Mouse (Mus musculus): ENCODE measurements around the gene Ddx4.
"Not testable (repeated sequence)": the region's sequence is repeated elsewhere in the genome, so short reads cannot be mapped to it uniquely, and the experiment has no call there.

Gene Ddx4

GRCm38 (mm10) chr13:112636498-112636897 is 15.8 kb downstream of the Ddx4 start:
- no peak for DNase-seq (ENCODE audit: low spot score in 2 of 2)

DNA sequence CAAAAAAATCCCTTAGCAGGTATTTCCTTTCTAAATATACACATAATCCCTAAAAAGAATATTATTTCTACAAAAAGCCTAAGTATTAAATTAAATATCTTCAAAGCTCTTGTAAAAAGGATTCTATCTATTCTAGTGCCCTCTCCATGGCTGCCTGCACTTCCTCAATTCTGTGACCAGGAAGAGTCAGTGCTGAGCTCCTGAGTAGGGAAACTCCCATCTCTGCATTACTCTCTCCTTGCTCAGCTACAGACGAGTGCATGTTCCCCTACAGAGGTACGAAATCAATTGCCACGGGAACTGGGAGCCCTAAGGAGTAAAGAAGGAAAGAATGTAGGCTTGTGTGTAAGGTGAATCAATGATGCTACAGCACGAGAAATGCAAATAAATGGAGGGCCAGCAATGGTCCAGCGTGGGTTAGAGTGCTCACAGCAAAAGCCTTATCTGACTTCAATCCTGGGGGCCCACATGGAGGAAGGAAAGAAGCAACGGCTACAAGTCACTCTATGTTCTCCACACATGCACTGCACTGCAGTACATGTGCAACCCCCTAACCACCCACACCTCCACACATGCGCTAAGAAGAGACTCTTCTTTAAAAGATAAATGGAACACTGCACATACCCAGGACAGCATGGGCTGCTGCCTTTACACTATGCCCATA is 17.0 kb downstream of the Ddx4 start:
- DNase-seq (ENCODE audit: low spot score in 2 of 2) = no peak

GRCm38 (mm10) chr13:112625566-112625965 is 26.7 kb downstream of the Ddx4 start:
- no peak for DNase-seq (ENCODE audit: low spot score in 2 of 2)

- DNase-seq (ENCODE audit: low spot score in 2 of 2) = no peak
Measured at GRCm38 (mm10) chr13:112624622-112625021, 27.7 kb downstream of the Ddx4 start.

GRCm38 (mm10) chr13:112623656-112624055 is 28.6 kb downstream of the Ddx4 start:
- DNase-seq (ENCODE audit: low spot score in 2 of 2) = no peak

DNA sequence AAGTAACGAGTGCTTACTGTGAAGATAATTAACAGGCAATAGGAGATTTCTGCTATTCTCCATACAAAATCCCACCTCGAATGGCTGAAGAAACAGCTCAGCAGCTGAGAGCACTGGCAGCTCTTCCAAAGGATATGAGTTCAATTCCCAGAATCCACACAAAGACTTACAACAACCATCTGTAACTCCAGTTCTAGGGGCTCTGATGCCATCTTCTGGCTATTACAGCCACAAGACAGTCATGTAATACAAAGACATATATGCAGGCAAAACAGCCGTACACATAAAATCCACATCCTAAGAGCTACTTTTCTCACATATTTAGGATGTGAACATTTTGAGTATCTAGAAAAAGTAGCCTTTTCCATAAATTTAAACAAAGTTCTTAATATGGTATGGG is 30.7 kb downstream of the Ddx4 start:
- DNase-seq (ENCODE audit: low spot score in 2 of 2) = no peak

DNA sequence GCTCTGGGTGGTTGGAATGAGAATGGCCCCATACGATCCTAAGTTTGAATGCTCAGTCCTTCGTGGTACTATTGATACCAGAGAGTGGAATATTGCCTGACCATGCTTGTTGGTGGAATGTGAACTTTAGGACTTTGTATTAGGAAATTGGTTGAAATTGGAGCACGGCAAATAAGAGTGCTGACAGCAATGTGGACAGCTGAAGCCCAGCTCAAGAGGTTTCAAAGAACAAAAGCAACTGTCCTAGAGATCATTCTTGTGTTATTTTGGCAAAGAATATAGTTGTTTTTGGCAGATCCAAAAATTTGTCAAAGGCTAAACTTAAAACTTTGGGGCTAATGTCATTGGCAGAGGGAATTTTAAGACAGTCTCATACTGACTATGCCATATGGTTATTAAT is 43.7 kb downstream of the Ddx4 start:
- no peak for DNase-seq (ENCODE audit: low spot score in 2 of 2)

GRCm38 (mm10) chr13:112604411-112604810 is 47.9 kb downstream of the Ddx4 start:
- DNase-seq (ENCODE audit: low spot score in 2 of 2) = no peak

- DNase-seq (ENCODE audit: low spot score in 2 of 2) = no peak
Measured at GRCm38 (mm10) chr13:112603839-112604238, 48.4 kb downstream of the Ddx4 start.

DNA sequence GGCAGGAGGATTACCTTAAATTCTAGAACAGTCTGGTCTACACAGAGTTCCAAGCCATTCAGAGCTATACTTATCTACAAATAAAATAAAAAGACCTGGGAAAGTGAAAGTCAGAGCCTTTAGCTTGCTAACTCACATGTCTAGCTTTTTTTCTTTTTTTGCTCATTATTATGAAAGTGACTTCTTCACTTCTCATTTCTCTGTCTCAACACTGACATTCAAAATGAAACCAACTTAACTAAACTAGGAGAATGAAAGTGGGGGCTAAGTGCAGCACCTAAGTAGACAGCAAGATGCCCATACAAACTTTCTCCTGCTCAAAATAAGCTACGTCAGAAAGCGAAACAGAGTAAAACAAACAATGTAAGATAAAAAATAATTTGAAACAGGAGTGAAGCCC is 49.7 kb downstream of the Ddx4 start:
- no peak for DNase-seq (ENCODE audit: low spot score in 2 of 2)

- not testable (repeated sequence) for DNase-seq (ENCODE audit: low spot score in 2 of 2)
Measured at GRCm38 (mm10) chr13:112594260-112594659, 58.0 kb downstream of the Ddx4 start, which contains the start of gene Il31ra. Il31ra (minus strand) TSS chr13:112594360.

DNA sequence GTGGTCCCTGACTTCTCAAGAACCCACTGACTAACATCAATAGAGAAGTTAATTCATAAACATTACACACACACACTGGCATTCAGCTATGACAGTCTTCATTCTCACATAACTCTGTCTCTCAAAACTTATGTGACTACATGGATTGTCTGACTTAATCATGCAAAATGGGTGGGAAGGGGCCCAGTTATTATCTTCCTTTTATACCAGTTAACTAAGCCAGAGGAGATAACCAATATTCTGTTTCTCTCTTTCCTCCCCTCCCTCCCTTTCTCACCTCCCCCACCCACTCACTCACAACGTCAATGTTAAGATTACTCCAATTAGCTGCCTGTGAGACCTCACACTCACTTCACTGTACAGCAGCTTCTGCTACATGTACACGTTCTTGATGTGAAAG is 62.0 kb downstream of the Ddx4 start:
- no peak for DNase-seq (ENCODE audit: low spot score in 2 of 2)

GRCm38 (mm10) chr13:112589625-112590024 is 62.6 kb downstream of the Ddx4 start:
- DNase-seq (ENCODE audit: low spot score in 2 of 2) = no peak

- no peak for DNase-seq (ENCODE audit: low spot score in 2 of 2)
Measured at GRCm38 (mm10) chr13:112584556-112585237, 67.6 kb downstream of the Ddx4 start.

- no peak for DNase-seq (ENCODE audit: low spot score in 2 of 2)
Measured at GRCm38 (mm10) chr13:112582291-112582690, 70.0 kb downstream of the Ddx4 start.

GRCm38 (mm10) chr13:112581796-112582195 is 70.5 kb downstream of the Ddx4 start:
- no peak for DNase-seq (ENCODE audit: low spot score in 2 of 2)

DNA sequence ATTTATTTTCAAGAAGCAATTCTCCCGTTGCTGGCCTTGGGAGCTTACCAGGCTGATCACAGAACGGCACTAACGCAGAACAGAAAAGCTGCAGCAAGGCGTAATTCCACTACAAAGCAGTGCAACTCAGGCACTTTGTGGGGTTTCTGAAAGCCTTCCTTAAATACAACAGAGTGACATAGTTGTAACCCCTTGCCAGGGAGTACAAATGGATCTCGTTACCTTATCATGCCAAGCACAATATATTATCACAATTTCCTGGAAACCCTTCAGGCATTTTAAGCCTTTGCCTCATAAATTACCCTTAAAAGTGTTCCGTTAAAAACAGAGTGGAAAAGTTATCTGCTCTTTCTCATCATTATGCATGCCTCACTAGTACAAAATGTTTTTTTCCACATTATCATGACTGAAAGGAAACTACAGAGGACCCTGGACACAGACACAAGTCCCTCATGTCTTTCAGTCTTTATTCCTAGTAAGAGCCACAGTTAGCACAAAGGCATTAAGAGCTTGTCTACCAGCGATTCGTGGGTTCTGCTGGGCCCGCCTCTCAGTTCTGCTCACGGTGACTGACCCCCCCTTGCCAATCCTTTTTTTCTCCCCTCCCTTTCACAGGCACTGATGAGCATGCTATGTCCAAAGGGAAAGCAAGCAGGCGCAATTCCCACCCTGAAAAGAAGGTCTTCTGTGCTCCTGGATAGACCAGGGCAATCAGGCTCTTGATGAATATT is 71.5 kb downstream of the Ddx4 start:
- DNase-seq (ENCODE audit: low spot score in 2 of 2) = no peak

GRCm38 (mm10) chr13:112578041-112578440 is 74.2 kb downstream of the Ddx4 start:
- peak; percentile 100 for DNase-seq (ENCODE audit: low spot score in 2 of 2)

DNA sequence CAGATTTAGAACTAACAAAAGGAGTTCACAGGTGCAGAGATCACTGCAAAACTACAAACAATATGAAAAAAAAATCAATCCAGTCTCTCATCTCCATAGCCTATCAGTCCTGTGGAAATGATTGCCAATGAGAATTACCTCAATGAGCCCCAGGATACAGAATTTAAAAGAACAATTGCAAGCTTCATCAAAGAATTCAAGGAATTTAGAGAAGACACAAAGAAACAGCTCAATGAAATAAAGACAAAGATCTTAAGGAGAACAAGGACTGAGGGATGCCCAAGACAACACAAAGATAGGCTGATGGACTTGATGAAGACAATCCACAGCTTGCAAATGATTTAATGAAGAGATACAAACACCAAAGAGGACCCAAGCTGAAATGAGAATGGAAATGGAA is 78.5 kb downstream of the Ddx4 start:
- no peak for DNase-seq (ENCODE audit: low spot score in 2 of 2)

DNA sequence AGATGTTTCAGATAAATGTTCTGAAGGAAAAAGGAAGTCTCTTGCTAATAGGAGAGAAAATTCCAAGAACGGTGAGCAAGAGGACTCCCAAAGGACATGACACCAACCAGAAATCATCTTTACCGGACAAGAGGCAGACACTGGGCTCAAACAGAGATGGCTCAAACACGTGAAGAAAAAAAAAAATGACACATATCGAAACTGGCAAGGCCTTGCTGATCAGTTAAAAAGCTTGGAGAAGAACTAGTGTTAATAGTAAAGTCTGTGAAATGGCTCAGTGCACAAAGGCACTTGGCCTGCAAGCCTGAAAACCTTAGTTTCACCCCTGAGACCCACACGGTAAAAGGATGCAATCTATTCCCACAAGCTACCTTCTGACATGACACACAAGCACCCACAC is 81.5 kb downstream of the Ddx4 start:
- DNase-seq (ENCODE audit: low spot score in 2 of 2) = no peak

- no peak for DNase-seq (ENCODE audit: low spot score in 2 of 2)
Measured at GRCm38 (mm10) chr13:112569606-112570005, 82.7 kb downstream of the Ddx4 start.

DNA sequence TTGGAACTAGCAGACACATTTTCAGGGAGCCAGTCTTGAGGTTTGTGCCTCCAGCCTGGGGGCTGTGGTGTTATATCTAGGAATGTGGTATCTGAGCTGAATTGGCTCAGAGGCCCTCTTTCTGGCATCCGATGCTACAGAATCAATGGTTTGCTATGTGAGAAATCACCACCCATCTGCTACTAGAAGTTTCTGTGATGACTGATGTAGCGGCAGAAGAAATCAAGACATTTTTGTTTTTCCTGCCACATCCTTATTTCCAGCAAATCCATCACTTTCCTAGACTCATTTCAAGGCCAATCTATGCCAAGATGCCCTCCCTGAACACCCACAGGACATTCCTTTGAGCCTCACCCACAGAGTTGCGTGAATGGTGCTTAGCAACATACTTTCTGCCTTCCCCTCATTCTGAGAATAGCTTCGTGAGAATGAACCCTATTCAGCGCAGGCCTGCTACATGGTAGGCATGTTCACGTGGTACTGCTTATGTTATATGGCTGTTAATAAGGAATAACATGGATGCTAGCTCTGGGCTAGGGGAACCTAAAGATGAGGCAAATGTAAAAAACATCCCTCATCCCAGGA is 91.6 kb downstream of the Ddx4 start:
- no peak for DNase-seq (ENCODE audit: low spot score in 2 of 2)

Measured in urinary bladder, postnatal 36 days (tissue).